Mouse (Mus musculus): ENCODE results near the gene Krtap24-1. TPM values are rescaled to one million over a fixed set of nuclear protein-coding genes. Genes with fewer than 3 reads are reported as not detected.

Krtap24-1 gene
- polyA plus RNA-seq (2012; rRNA removed) (not detected in 2 replicates), polyA plus RNA-seq (2014; fragmentation: Nextera tagmentation; extraction: Ambion mirVana) (not detected in 2 replicates)

DNA sequence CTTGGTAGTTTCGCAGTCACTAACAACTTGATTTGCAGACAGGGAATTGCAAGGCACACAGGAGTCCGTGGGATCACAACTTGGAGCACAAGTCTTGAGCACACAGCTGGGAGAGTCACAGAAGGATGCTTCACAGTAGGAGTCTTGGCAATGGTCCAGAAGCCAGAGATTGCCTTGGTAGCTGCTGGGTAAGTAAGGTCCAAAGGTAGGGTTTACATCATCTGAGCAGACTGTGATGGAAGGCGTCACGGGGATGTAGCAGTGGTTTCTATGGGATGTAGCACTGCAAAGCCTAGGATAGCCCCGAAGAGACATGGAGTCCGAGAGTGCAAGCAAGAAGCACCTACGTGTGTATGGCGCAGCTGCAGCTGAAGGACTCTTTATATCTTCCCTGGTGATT, at the start of gene Krtap24-1:
Krtap24-1 (minus strand) TSS at position 358 of the 400 bp plus-strand sequence.
- no peak for ATAC-seq (ENCODE audit: insufficient read depth)
- TF ChIP-seq CTCF (IDR thresholded peaks at IDR 0.05; ENCODE audit: low read depth) (no peak), EP300 (IDR thresholded peaks at IDR 0.05; ENCODE audit: low read depth) (no peak)
- H3K9ac ChIP-seq (replicated peaks): no peak within 1 kb of the TSS
- no peaks in the 10 kb centered on the region for H3K4me1 ChIP-seq (replicated peaks; ENCODE audit: control insufficient read depth in 2 of 2, insufficient read depth in 2 of 2, low read length in 1 of 2)
- H3K27me3 ChIP-seq (ENCODE audit: control insufficient read depth, insufficient read depth, low read length): no peaks in the 10 kb centered on the region
- no peaks in the 10 kb centered on the region for H3K9me3 ChIP-seq (ENCODE audit: control insufficient read depth, low read length)
- no peak within 1 kb of the TSS for H3K27ac ChIP-seq
- no peak for DNase-seq (ENCODE audit: low read depth in 3 of 3, low spot score in 3 of 3)
- H3K36me3 ChIP-seq (replicated peaks; ENCODE audit: control insufficient read depth, insufficient read depth, low read depth): no peaks in the 10 kb centered on the region
- 75% methylated on average over 8 of the region's 8 CpGs for WGBS (ENCODE audit: insufficient replicate concordance)
- H3K4me3 ChIP-seq (ENCODE audit: insufficient read depth in 1 of 2, low read depth in 2 of 2, low read length in 2 of 2): no peak within 1 kb of the TSS
- no peak within 1 kb of the TSS for H3K4me2 ChIP-seq (ENCODE audit: low read depth)

DNA sequence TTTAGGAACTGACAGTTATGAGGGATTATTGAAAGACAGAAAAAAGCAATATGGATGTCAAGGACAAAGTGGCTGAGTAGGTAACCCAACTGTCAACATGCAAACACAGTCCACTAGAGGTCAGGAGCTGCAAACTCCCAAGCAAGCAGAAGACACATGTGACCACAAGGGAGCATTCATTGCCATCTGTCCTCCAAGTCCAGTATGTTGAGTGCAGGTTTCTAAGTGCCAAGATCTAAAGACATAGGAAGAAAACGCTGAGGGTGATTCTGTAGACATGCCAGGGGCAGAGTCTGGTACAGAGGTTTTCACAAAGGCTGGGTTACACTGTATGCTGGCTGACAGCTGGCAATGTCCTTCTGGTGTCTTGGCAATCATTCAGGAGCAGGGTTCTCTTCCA, 45.3 kb upstream of the Krtap24-1 start:
- Histone ChIP-seq H3K9ac (replicated peaks) (no peak overlapping the region), H3K4me2 (ENCODE audit: low read depth) (no peak overlapping the region), H3K36me3 (replicated peaks; ENCODE audit: control insufficient read depth, insufficient read depth, low read depth) (no peaks in the 10 kb centered on the region), H3K9me3 (ENCODE audit: control insufficient read depth, low read length) (no peaks in the 10 kb centered on the region), H3K4me3 (ENCODE audit: insufficient read depth in 1 of 2, low read depth in 2 of 2, low read length in 2 of 2) (no peak overlapping the region), H3K27ac (no peak overlapping the region), H3K4me1 (replicated peaks; ENCODE audit: control insufficient read depth in 2 of 2, insufficient read depth in 2 of 2, low read length in 1 of 2) (no peaks in the 10 kb centered on the region), H3K27me3 (ENCODE audit: control insufficient read depth, insufficient read depth, low read length) (no peaks in the 10 kb centered on the region)
- ATAC-seq (ENCODE audit: insufficient read depth) (no peak), DNase-seq (ENCODE audit: low read depth in 3 of 3, low spot score in 3 of 3) (no peak)
- no peak for TF ChIP-seq EP300 (IDR thresholded peaks at IDR 0.05; ENCODE audit: low read depth)
- 0 out of 2 replicates have a peak, but pooled peaks have one; percentile 15 for TF ChIP-seq CTCF (IDR thresholded peaks at IDR 0.05; ENCODE audit: low read depth)
- WGBS (ENCODE audit: insufficient replicate concordance): 38% methylated on average over 1 of the region's 1 CpGs

DNA sequence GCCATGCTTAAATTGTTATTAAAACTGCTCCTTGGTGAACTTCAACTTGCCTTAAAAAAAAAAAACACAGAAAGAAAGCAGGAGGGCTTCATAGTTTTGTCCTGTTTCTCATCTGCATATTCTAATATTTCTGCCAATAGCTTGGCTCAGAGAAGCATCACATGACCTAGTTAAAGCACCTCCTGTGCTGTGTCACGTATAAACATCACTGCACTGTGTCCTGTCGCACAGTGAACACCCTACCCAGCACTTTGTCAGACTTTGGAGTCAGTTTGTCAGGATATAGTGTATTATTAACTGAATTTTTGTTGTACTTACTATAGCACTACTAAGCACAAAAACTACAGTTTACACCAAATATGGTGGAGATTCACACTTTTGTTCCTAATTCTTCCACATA, 39.9 kb upstream of the Krtap24-1 start:
- no peak overlapping the region for H3K4me3 ChIP-seq (ENCODE audit: insufficient read depth in 1 of 2, low read depth in 2 of 2, low read length in 2 of 2)
- 38% methylated on average over 2 of the region's 2 CpGs for WGBS (ENCODE audit: insufficient replicate concordance)

DNA sequence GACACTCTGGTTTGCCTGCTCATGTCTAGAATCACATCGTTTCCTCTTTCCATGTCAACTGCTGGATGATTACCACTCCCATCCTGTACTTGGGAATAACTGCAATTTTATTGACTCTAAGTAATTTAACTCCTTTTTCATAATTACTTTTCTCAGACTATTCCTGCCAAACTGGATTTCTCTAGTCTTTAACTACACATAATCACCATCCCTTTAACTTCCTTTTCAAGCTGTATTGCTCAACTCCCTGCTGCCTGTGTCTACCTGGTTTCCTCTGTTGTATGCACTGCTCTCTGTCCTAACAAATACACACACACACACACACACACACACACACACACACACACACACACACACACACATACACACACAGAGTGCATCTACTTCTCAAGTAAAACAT, 39.0 kb upstream of the Krtap24-1 start:
- Histone ChIP-seq H3K9ac (replicated peaks) (no peak overlapping the region), H3K4me2 (ENCODE audit: low read depth) (no peak overlapping the region), H3K4me3 (ENCODE audit: insufficient read depth in 1 of 2, low read depth in 2 of 2, low read length in 2 of 2) (no peak overlapping the region), H3K36me3 (replicated peaks; ENCODE audit: control insufficient read depth, insufficient read depth, low read depth) (no peaks in the 10 kb centered on the region), H3K27ac (no peak overlapping the region), H3K9me3 (ENCODE audit: control insufficient read depth, low read length) (no peaks in the 10 kb centered on the region), H3K27me3 (ENCODE audit: control insufficient read depth, insufficient read depth, low read length) (no peaks in the 10 kb centered on the region), H3K4me1 (replicated peaks; ENCODE audit: control insufficient read depth in 2 of 2, insufficient read depth in 2 of 2, low read length in 1 of 2) (no peaks in the 10 kb centered on the region)
- TF ChIP-seq EP300 (IDR thresholded peaks at IDR 0.05; ENCODE audit: low read depth): no peak
- no peak for TF ChIP-seq CTCF (IDR thresholded peaks at IDR 0.05; ENCODE audit: low read depth)
- WGBS (ENCODE audit: insufficient replicate concordance): 42% methylated on average over 1 of the region's 1 CpGs
- DNase-seq (ENCODE audit: low read depth in 3 of 3, low spot score in 3 of 3): no peak
- no peak for ATAC-seq (ENCODE audit: insufficient read depth)

More for the DNA sequence above, 39.9 kb upstream of the Krtap24-1 start:
- Histone ChIP-seq H3K27me3 (ENCODE audit: control insufficient read depth, insufficient read depth, low read length) (no peaks in the 10 kb centered on the region), H3K36me3 (replicated peaks; ENCODE audit: control insufficient read depth, insufficient read depth, low read depth) (no peaks in the 10 kb centered on the region), H3K9me3 (ENCODE audit: control insufficient read depth, low read length) (no peaks in the 10 kb centered on the region), H3K4me2 (ENCODE audit: low read depth) (no peak overlapping the region), H3K9ac (replicated peaks) (no peak overlapping the region), H3K27ac (no peak overlapping the region), H3K4me1 (replicated peaks; ENCODE audit: control insufficient read depth in 2 of 2, insufficient read depth in 2 of 2, low read length in 1 of 2) (no peaks in the 10 kb centered on the region)
- no peak for ATAC-seq (ENCODE audit: insufficient read depth)
- TF ChIP-seq CTCF (IDR thresholded peaks at IDR 0.05; ENCODE audit: low read depth) (no peak), EP300 (IDR thresholded peaks at IDR 0.05; ENCODE audit: low read depth) (no peak)
- no peak for DNase-seq (ENCODE audit: low read depth in 3 of 3, low spot score in 3 of 3)

DNA sequence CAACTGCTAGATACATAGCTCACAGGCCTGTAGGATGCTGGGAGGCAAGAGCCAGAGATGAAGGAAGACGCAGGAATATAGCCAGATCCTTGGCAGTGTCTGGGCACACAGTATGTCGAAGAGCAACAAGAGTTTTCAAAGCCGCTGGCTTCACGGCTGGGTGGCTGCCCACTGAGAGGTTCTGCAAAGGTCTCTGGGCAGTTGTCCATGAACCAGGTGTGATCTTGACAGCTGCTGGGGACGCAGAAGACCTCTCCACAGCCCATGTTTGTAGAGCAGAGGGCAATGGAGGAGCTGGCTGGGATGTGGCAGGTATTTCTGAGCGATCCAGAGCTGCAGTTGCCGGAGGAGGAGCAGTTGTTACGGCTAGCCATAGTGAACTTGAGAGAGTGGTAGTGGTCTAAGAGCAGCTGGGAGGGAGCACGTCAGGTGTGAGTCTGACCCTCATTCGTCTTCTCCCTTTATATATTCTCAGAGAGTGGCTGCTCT, 35.3 kb upstream of the Krtap24-1 start, which contains the start of gene Krtap26-1:
Krtap26-1 (minus strand) TSS at position 439 of the 489 bp plus-strand sequence.
- WGBS (ENCODE audit: insufficient replicate concordance): 67% methylated on average over 10 of the region's 10 CpGs
- ATAC-seq (ENCODE audit: insufficient read depth): no peak

More for the DNA sequence above, 35.3 kb upstream of the Krtap24-1 start, which contains the start of gene Krtap26-1:
- Histone ChIP-seq H3K4me1 (replicated peaks; ENCODE audit: control insufficient read depth in 2 of 2, insufficient read depth in 2 of 2, low read length in 1 of 2) (no peaks in the 10 kb centered on the region), H3K36me3 (replicated peaks; ENCODE audit: control insufficient read depth, insufficient read depth, low read depth) (no peaks in the 10 kb centered on the region), H3K27ac (no peak within 1 kb of the TSS), H3K9me3 (ENCODE audit: control insufficient read depth, low read length) (no peaks in the 10 kb centered on the region), H3K9ac (replicated peaks) (no peak within 1 kb of the TSS), H3K27me3 (ENCODE audit: control insufficient read depth, insufficient read depth, low read length) (no peaks in the 10 kb centered on the region), H3K4me3 (ENCODE audit: insufficient read depth in 1 of 2, low read depth in 2 of 2, low read length in 2 of 2) (no peak within 1 kb of the TSS), H3K4me2 (ENCODE audit: low read depth) (no peak within 1 kb of the TSS)
- DNase-seq (ENCODE audit: low read depth in 3 of 3, low spot score in 3 of 3): no peak
- no peak for TF ChIP-seq EP300 (IDR thresholded peaks at IDR 0.05; ENCODE audit: low read depth)
- no peak for TF ChIP-seq CTCF (IDR thresholded peaks at IDR 0.05; ENCODE audit: low read depth)

Measured in liver, embryonic 14.5 days (tissue).